Mouse (Mus musculus): ENCODE results near the gene Mcpt4. TPM values are rescaled to one million over a fixed set of nuclear protein-coding genes. Genes with fewer than 3 reads are reported as not detected.
"Not testable (repeated sequence)": the region's sequence is repeated elsewhere in the genome, so short reads cannot be mapped to it uniquely, and the experiment has no call there.

Gene Mcpt4
- polyA plus RNA-seq, 1 experiment = 0.14 TPM

DNA sequence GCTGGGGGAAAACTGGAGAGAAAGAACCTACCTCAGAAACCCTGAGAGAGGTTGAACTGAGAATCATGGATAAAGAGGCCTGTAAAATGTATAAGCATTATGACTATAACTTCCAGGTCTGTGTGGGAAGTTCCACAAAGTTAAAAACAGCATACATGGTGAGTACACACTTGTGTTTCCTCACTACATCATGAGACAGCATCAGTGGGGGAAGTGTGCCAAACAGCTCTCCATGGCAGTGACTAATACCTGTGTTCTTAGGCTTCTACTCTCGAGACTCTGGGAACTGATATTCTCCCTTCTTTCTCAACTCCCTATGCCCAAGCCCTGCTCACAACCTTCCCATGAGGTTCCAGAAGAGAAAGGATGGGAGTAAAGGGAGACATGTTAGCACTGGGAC is 42.7 kb downstream of the Mcpt4 start:
- no peaks in the 10 kb centered on the region for H3K79me2 ChIP-seq (ENCODE audit: control insufficient read depth, insufficient read depth)
- no peaks in the 10 kb centered on the region for H3K27me3 ChIP-seq (ENCODE audit: control insufficient read depth, insufficient read depth, insufficient read length)
- H3K4me3 ChIP-seq = no peak overlapping the region
- no peaks in the 10 kb centered on the region for H3K36me3 ChIP-seq (ENCODE audit: control insufficient read depth, insufficient read depth)
- no peak overlapping the region for H3ac ChIP-seq (ENCODE audit: control insufficient read depth, insufficient read length)
- no peak overlapping the region for H3K4me2 ChIP-seq (ENCODE audit: low read depth)
- TF ChIP-seq E2F4 (IDR thresholded peaks at IDR 0.05; ENCODE audit: insufficient read depth) = no peak
- TF ChIP-seq POLR2A (IDR thresholded peaks at IDR 0.05; ENCODE audit: insufficient read length, low read depth) = no peak
- TF ChIP-seq MYOG (IDR thresholded peaks at IDR 0.05; ENCODE audit: control insufficient read depth in 1 of 3, insufficient read depth in 1 of 3, insufficient read length in 2 of 3, low read depth in 2 of 3) = no peak
- TF ChIP-seq SRF (IDR thresholded peaks at IDR 0.05; ENCODE audit: control insufficient read depth, insufficient read length, low read depth) = no peak
- TF ChIP-seq TCF3 (IDR thresholded peaks at IDR 0.05; ENCODE audit: insufficient read length, low read depth) = no peak
- TF ChIP-seq REST (IDR thresholded peaks at IDR 0.05; ENCODE audit: insufficient read depth, insufficient read length) = no peak
- no peak for TF ChIP-seq MAX (IDR thresholded peaks at IDR 0.05; ENCODE audit: low read depth)
- TF ChIP-seq MYOD1 (IDR thresholded peaks at IDR 0.05; ENCODE audit: control insufficient read depth in 1 of 3, insufficient read length in 2 of 3, low read depth in 2 of 3) = no peak
- TF ChIP-seq USF1 (IDR thresholded peaks at IDR 0.05; ENCODE audit: low read depth) = no peak
- TF ChIP-seq CEBPB (IDR thresholded peaks at IDR 0.05; ENCODE audit: insufficient read depth, poor library complexity, severe bottlenecking) = no peak
- TF ChIP-seq POLR2AphosphoS2 (IDR thresholded peaks at IDR 0.05; ENCODE audit: insufficient read length, low read depth) = no peak
- no peak for TF ChIP-seq TCF12 (IDR thresholded peaks at IDR 0.05; ENCODE audit: insufficient read depth, poor library complexity, severe bottlenecking)

DNA sequence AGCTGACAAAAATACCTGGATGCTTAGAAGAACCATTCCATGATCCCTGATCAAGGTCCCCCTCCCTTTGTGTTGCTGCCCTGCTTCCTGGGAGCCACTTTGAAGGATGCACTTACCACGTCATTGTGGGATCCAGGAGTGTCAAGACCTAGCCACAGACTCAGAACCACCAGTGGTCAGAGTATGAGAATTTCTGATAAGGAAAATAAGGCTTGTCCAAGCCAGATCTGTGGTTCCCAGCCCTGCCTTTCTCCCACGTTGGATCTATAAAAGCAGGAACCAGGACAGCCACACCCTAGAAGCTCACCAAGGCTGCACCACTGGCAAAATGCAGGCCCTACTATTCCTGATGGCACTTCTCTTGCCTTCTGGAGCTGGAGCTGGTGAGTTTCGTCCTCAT is 44.4 kb downstream of the Mcpt4 start, which contains the start of gene Mcpt1:
Mcpt1 (plus strand) TSS at position 301 of the 400 bp plus-strand sequence.
- H3K36me3 ChIP-seq (ENCODE audit: control insufficient read depth, insufficient read depth); H3K4me2 ChIP-seq (ENCODE audit: low read depth); H3K4me3 ChIP-seq: not testable (repeated sequence)

DNA sequence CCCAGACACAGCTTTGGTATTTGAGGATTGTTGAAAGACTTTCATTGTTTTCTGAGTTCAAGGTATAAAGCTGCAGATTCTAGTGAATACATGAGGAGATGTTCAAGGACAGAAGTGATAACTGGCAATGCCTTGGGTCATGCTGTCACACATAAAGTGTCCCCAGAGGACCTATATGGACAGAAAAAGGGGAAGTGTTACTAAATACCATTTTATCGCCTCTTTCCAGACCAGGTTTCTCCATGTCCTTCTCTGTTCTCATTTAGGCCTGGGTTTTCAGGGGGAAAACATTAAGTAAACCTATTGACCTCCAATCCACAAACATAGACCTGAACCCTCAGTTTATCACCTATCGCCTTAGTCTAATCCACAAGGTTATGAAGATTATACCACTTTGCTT is 48.2 kb downstream of the Mcpt4 start:
- Histone ChIP-seq H3K79me2 (ENCODE audit: control insufficient read depth, insufficient read depth) (no peaks in the 10 kb centered on the region), H3ac (ENCODE audit: control insufficient read depth, insufficient read length) (no peak overlapping the region), H3K4me2 (ENCODE audit: low read depth) (no peak overlapping the region), H3K4me3 (no peak overlapping the region), H3K36me3 (ENCODE audit: control insufficient read depth, insufficient read depth) (no peaks in the 10 kb centered on the region), H3K27me3 (ENCODE audit: control insufficient read depth, insufficient read depth, insufficient read length) (no peaks in the 10 kb centered on the region)
- TF ChIP-seq MAX (IDR thresholded peaks at IDR 0.05; ENCODE audit: low read depth) = no peak
- no peak for TF ChIP-seq MYOG (IDR thresholded peaks at IDR 0.05; ENCODE audit: control insufficient read depth in 1 of 3, insufficient read depth in 1 of 3, insufficient read length in 2 of 3, low read depth in 2 of 3)
- TF ChIP-seq USF1 (IDR thresholded peaks at IDR 0.05; ENCODE audit: low read depth) = no peak
- TF ChIP-seq REST (IDR thresholded peaks at IDR 0.05; ENCODE audit: insufficient read depth, insufficient read length) = no peak

More for the DNA sequence above, 44.4 kb downstream of the Mcpt4 start, which contains the start of gene Mcpt1:
- H3K79me2 ChIP-seq (ENCODE audit: control insufficient read depth, insufficient read depth); H3K27me3 ChIP-seq (ENCODE audit: control insufficient read depth, insufficient read depth, insufficient read length); H3ac ChIP-seq (ENCODE audit: control insufficient read depth, insufficient read length): not testable (repeated sequence)

DNA sequence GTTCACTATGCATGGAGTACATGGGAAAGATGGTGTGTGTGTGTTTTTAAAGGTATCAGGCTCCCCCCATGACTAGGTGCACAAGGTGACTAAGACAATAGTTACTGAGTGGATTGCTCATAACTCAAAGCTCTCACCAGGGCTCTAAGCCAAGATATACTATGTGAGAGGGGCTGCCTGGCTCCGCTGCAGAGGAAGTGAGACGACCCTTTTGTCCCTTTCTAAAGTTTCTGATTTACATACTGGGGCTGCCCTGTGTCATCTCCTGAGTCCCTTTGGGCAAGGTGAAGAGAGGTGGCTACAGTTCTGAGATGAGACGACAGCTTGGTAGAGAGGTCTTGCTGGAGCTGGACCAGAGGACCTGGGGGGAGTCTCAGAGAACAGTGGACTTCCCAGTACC is 49.0 kb downstream of the Mcpt4 start:
- Histone ChIP-seq H3K79me2 (ENCODE audit: control insufficient read depth, insufficient read depth) (no peaks in the 10 kb centered on the region), H3K4me2 (ENCODE audit: low read depth) (no peak overlapping the region), H3K27me3 (ENCODE audit: control insufficient read depth, insufficient read depth, insufficient read length) (no peaks in the 10 kb centered on the region), H3K4me3 (no peak overlapping the region), H3ac (ENCODE audit: control insufficient read depth, insufficient read length) (no peak overlapping the region), H3K36me3 (ENCODE audit: control insufficient read depth, insufficient read depth) (no peaks in the 10 kb centered on the region)
- no peak for TF ChIP-seq E2F4 (IDR thresholded peaks at IDR 0.05; ENCODE audit: insufficient read depth)
- TF ChIP-seq USF1 (IDR thresholded peaks at IDR 0.05; ENCODE audit: low read depth) = no peak
- no peak for TF ChIP-seq MAX (IDR thresholded peaks at IDR 0.05; ENCODE audit: low read depth)
- TF ChIP-seq POLR2AphosphoS2 (IDR thresholded peaks at IDR 0.05; ENCODE audit: insufficient read length, low read depth) = no peak

Other genes with a start within 250 kb of the Mcpt4 start
- 2.8 TPM for gene Nfatc4, start 239.2 kb downstream of the Mcpt4 start, polyA plus RNA-seq (2012; fragmentation: generic; extraction: Trizol)
- 0.12 TPM for gene Nynrin, start 208.3 kb downstream of the Mcpt4 start, polyA plus RNA-seq (2012; fragmentation: generic; extraction: Trizol)
- 0.28 TPM for gene Cbln3, start 177.9 kb downstream of the Mcpt4 start, polyA plus RNA-seq (2012; fragmentation: generic; extraction: Trizol)
- gene Khnyn, start 177.4 kb downstream of the Mcpt4 start, polyA plus RNA-seq (2012; fragmentation: generic; extraction: Trizol) = 10.0 TPM
- 2.4 TPM for gene Sdr39u1, start 162.0 kb downstream of the Mcpt4 start, polyA plus RNA-seq (2012; fragmentation: generic; extraction: Trizol)
- gene Cma1, start 117.6 kb downstream of the Mcpt4 start, polyA plus RNA-seq (2012; fragmentation: generic; extraction: Trizol) = 3.0 TPM
- gene Cma2, start 111.3 kb downstream of the Mcpt4 start, polyA plus RNA-seq (2012; fragmentation: generic; extraction: Trizol) = 0.05 TPM
- 0.44 TPM for gene Mcpt1, start 44.3 kb downstream of the Mcpt4 start, polyA plus RNA-seq (2012; fragmentation: generic; extraction: Trizol)
- not detected for gene Mcpt9, start 31.8 kb downstream of the Mcpt4 start, polyA plus RNA-seq (2012; fragmentation: generic; extraction: Trizol)
- not detected for gene Mcpt2, start 20.3 kb downstream of the Mcpt4 start, polyA plus RNA-seq (2012; fragmentation: generic; extraction: Trizol)
- gene Mcpt8, start 23.0 kb upstream of the Mcpt4 start, polyA plus RNA-seq (2012; fragmentation: generic; extraction: Trizol) = 10.7 TPM
- gene Ctsg, start 40.3 kb upstream of the Mcpt4 start, polyA plus RNA-seq (2012; fragmentation: generic; extraction: Trizol) = 0.54 TPM
- gene Gzme, start 58.3 kb upstream of the Mcpt4 start, polyA plus RNA-seq (2012; fragmentation: generic; extraction: Trizol) = 0.55 TPM
- 0.05 TPM for gene Gzmd, start 70.3 kb upstream of the Mcpt4 start, polyA plus RNA-seq (2012; fragmentation: generic; extraction: Trizol)
- not detected for gene Gzmg, start 97.3 kb upstream of the Mcpt4 start, polyA plus RNA-seq (2012; fragmentation: generic; extraction: Trizol)
- 0.07 TPM for gene Gzmn, start 112.3 kb upstream of the Mcpt4 start, polyA plus RNA-seq (2012; fragmentation: generic; extraction: Trizol)
- not detected for gene Gzmf, start 149.1 kb upstream of the Mcpt4 start, polyA plus RNA-seq (2012; fragmentation: generic; extraction: Trizol)
- not detected for gene Gzmc, start 172.3 kb upstream of the Mcpt4 start, polyA plus RNA-seq (2012; fragmentation: generic; extraction: Trizol)
- gene Gzmb, start 199.9 kb upstream of the Mcpt4 start, polyA plus RNA-seq (2012; fragmentation: generic; extraction: Trizol) = not detected